8 mouse cellular contexts compared by ENCODE assay signal in the genomic region with DNA sequence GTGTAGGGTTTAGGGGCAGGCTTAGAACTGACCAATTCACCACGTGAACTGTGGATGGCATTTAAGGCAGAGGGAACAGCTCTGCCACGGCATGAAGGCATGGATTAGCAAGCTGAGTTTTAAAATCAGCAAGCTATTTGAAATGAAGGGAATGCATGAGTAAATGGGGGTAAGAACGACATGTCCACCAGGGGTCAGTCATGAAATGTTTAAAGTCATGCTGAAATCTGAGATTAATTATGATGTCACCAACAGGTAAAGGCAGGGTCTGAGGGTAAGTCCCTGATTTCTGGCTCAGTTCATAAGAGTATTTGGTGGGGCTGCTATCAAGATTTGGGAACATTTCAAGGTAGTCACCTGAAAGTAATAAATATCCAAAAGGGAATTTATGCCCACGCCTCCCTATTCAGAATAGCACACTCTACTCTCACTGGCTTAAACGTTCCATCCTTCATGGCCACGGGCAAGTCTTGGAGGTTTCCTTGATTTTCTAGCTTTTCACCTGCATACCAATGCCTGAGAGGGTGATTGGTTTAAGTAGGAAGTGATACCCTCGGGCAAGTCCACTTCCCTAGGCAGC. TPM values are rescaled to one million over a fixed set of nuclear protein-coding genes. Genes with fewer than 3 reads are reported as not detected.
DNase-seq lines count a peak whose midpoint lies in the region; ATAC-seq and TF ChIP-seq lines count a peak whose summit lies in the region.

No protein-coding gene starts in this region.

- H3K27ac ChIP-seq in testis, adult 2 months (ENCODE audit: control insufficient read depth, insufficient read depth, low read depth, low read length) = no peak overlapping the region
- peak overlapping the region; percentile 81 for H3K27ac ChIP-seq in heart, embryonic 12.5 days (ENCODE audit: poor library complexity, severe bottlenecking)
- H3K27ac ChIP-seq in kidney, embryonic 16.5 days (ENCODE audit: low read length) = peak overlapping the region; percentile 73

- H3K9ac ChIP-seq in heart, embryonic 12.5 days = 0 out of 2 replicates have a peak overlapping the region, but pooled peaks have one; percentile 67
- H3K9ac ChIP-seq in kidney, embryonic 16.5 days (replicated peaks; ENCODE audit: low read length) = peak overlapping the region; percentile 64

- H3K4me2 ChIP-seq in heart, embryonic 12.5 days = peak overlapping the region; percentile 76
- H3K4me2 ChIP-seq in kidney, embryonic 16.5 days (replicated peaks; ENCODE audit: low read depth, low read length) = peak overlapping the region; percentile 92

- intact Hi-C loops in left cerebral cortex, postnatal 36 days (cut with DNase I) = loop anchor here (2.0 to 5.0 kb wide), 2 partner anchors 58 to 102 kb away; partner anchors contain the start of gene Snph

- no peaks in the 10 kb centered on the region for H3K27me3 ChIP-seq in testis, adult 2 months (ENCODE audit: control insufficient read depth, insufficient read depth, low read length)
- H3K27me3 ChIP-seq in heart, embryonic 12.5 days (replicated peaks) = peaks cover 14% of the 10 kb centered on the region
- no peaks in the 10 kb centered on the region for H3K27me3 ChIP-seq in kidney, embryonic 16.5 days (ENCODE audit: insufficient read depth, low read length)
- peaks cover 63% of the 10 kb centered on the region for H3K27me3 ChIP-seq in megakaryocyte, embryonic 14.5 days (replicated peaks)

- peak overlapping the region; percentile 80; the same call in 1 of the 2 replicates for H3K4me3 ChIP-seq in testis, adult 2 months (ENCODE audit: control insufficient read depth, low read depth, low read length)
- peak overlapping the region; percentile 49 for H3K4me3 ChIP-seq in heart, embryonic 12.5 days
- peak overlapping the region; percentile 54 for H3K4me3 ChIP-seq in kidney, embryonic 16.5 days (ENCODE audit: low read length)
- H3K4me3 ChIP-seq in megakaryocyte, embryonic 14.5 days (replicated peaks) = peak overlapping the region; percentile 88

- TF ChIP-seq CTCF in testis, adult 2 months (IDR thresholded peaks at IDR 0.05; ENCODE audit: control insufficient read depth, insufficient read depth, insufficient replicate concordance, low read depth, low read length) = no peak

- no peak for TF ChIP-seq POLR2A in testis, adult 2 months (IDR thresholded peaks at IDR 0.05; ENCODE audit: control insufficient read depth, low read depth, low read length)

- 28% methylated on average over 7 of the region's 7 CpGs for WGBS in heart, embryonic 12.5 days
- 20% methylated on average over 7 of the region's 7 CpGs for WGBS in kidney, embryonic 16.5 days

- H3K36me3 ChIP-seq in testis, adult 2 months (ENCODE audit: control insufficient read depth, insufficient read depth, low read length) = no peaks in the 10 kb centered on the region
- no peaks in the 10 kb centered on the region for H3K36me3 ChIP-seq in heart, embryonic 12.5 days
- H3K36me3 ChIP-seq in kidney, embryonic 16.5 days (ENCODE audit: insufficient read depth, low read length) = no peaks in the 10 kb centered on the region
- no peaks in the 10 kb centered on the region for H3K36me3 ChIP-seq in megakaryocyte, embryonic 14.5 days (replicated peaks; ENCODE audit: low read length)

- no peak for DNase-seq in testis, postnatal 14 days (ENCODE audit: low spot score)
- DNase-seq in yolk sac, embryonic 10.5 days (ENCODE audit: low spot score) = peak; percentile 18
- DNase-seq in left cerebral cortex, postnatal 36 days (ENCODE audit: low spot score in 2 of 2) = no peak

- H3K4me1 ChIP-seq in testis, adult 2 months (ENCODE audit: control insufficient read depth, insufficient read depth, low read length) = peaks cover 11% of the 10 kb centered on the region
- peaks cover 6% of the 10 kb centered on the region; the same call in 1 of the 2 replicates for H3K4me1 ChIP-seq in heart, embryonic 12.5 days (replicated peaks)
- H3K4me1 ChIP-seq in kidney, embryonic 16.5 days (ENCODE audit: insufficient read depth, low read length) = peaks cover 17% of the 10 kb centered on the region
- H3K4me1 ChIP-seq in megakaryocyte, embryonic 14.5 days = peaks cover 14% of the 10 kb centered on the region

- H3K9me3 ChIP-seq in heart, embryonic 12.5 days (replicated peaks) = no peaks in the 10 kb centered on the region
- H3K9me3 ChIP-seq in kidney, embryonic 16.5 days (ENCODE audit: low read length) = no peaks in the 10 kb centered on the region
- 0 out of 2 replicates have a peak, but pooled peaks cover 3% of the 10 kb centered on the region for H3K9me3 ChIP-seq in megakaryocyte, embryonic 14.5 days

- peak; percentile 47 for ATAC-seq in common myeloid progenitor, adult 5-6 weeks (replicated peaks; ENCODE audit: low read depth, poor library complexity, severe bottlenecking)
- ATAC-seq in heart, embryonic 12.5 days (ENCODE audit: insufficient number of reproducible peaks, low FRiP score) = no peak; the same call in 1 of the 2 replicates
- peak; percentile 28; the same call in 1 of the 2 replicates for ATAC-seq in kidney, embryonic 16.5 days (ENCODE audit: low FRiP score, low TSS enrichment)

RNA-seq across cellular contexts. Expression of gene Sdcbp2, which starts 2.8 kb away (rescaled TPM):
- polyA plus RNA-seq in testis, adult 2 months (2012; rRNA removed) = 1.7 and 2.0 TPM in 2 replicates
- not detected in 2 replicates for total RNA-seq in common myeloid progenitor, adult 5-6 weeks (2017)
- polyA plus RNA-seq in heart, embryonic 12.5 days (2016; fragmentation: Nextera tagmentation; extraction: Ambion mirVana) = 1.0 and 1.6 TPM in 2 replicates
- 1.7 and 2.4 TPM in 2 replicates for polyA plus RNA-seq in kidney, embryonic 16.5 days (2015; fragmentation: Nextera tagmentation; extraction: Ambion mirVana)
- 1.1 TPM in 1 of 2 replicates, not detected in the other for polyA plus RNA-seq in megakaryocyte, embryonic 14.5 days (2012; ENCODE audit: insufficient read depth, low replicate concordance)
- total RNA-seq in left cerebral cortex, postnatal 36 days (2021) = 1 to 10 TPM; 1.6 to 2.3 TPM

RNA-seq across cellular contexts. Expression of gene Fkbp1a, which starts 32.9 kb away (rescaled TPM):
- 175 and 184 TPM in 2 replicates for polyA plus RNA-seq in testis, adult 2 months (2012; rRNA removed)
- total RNA-seq in common myeloid progenitor, adult 5-6 weeks (2017) = 31.1 and 35.6 TPM in 2 replicates
- 751 and 791 TPM in 2 replicates for polyA plus RNA-seq in heart, embryonic 12.5 days (2016; fragmentation: Nextera tagmentation; extraction: Ambion mirVana)
- polyA plus RNA-seq in kidney, embryonic 16.5 days (2015; fragmentation: Nextera tagmentation; extraction: Ambion mirVana) = 723 and 752 TPM in 2 replicates
- polyA plus RNA-seq in megakaryocyte, embryonic 14.5 days (2012; ENCODE audit: insufficient read depth, low replicate concordance) = 98.4 and 228 TPM in 2 replicates
- total RNA-seq in left cerebral cortex, postnatal 36 days (2021) = 100 to 1,000 TPM; 745 to 751 TPM

RNA-seq across cellular contexts. Expression of gene Snph, which starts 57.2 kb away (rescaled TPM):
- 0.05 and 0.20 TPM in 2 replicates for polyA plus RNA-seq in testis, adult 2 months (2012; rRNA removed)
- not detected in 2 replicates for total RNA-seq in common myeloid progenitor, adult 5-6 weeks (2017)
- 0.22 and 0.38 TPM in 2 replicates for polyA plus RNA-seq in heart, embryonic 12.5 days (2016; fragmentation: Nextera tagmentation; extraction: Ambion mirVana)
- 0.44 and 0.63 TPM in 2 replicates for polyA plus RNA-seq in kidney, embryonic 16.5 days (2015; fragmentation: Nextera tagmentation; extraction: Ambion mirVana)
- not detected in 2 replicates for polyA plus RNA-seq in megakaryocyte, embryonic 14.5 days (2012; ENCODE audit: insufficient read depth, low replicate concordance)
- total RNA-seq in left cerebral cortex, postnatal 36 days (2021) = 100 to 1,000 TPM; 313 to 321 TPM
